Mouse (Mus musculus): ENCODE results near the gene Noct. TPM values are rescaled to one million over a fixed set of nuclear protein-coding genes. Genes with fewer than 3 reads are reported as not detected.

The Noct gene
- total RNA-seq, 2 experiments from 2014 or later = 54.4 to 58.6 TPM

GRCm38 (mm10) chr3:51270069-51270817 is 46.0 kb downstream of the Noct start:
- DNase-seq (ENCODE audit: low spot score in 2 of 2) = no peak

GRCm38 (mm10) chr3:51275956-51276398 is 51.7 kb downstream of the Noct start:
- peak; percentile 93 to 99 for DNase-seq (ENCODE audit: low spot score in 2 of 2)

- peak in 1 of 2 experiments; percentile 45 for DNase-seq (ENCODE audit: low spot score in 2 of 2)
These were observed 52.3 kb downstream of the Noct start for GRCm38 (mm10) chr3:51276421-51277111.

GRCm38 (mm10) chr3:51277201-51278150 is 53.2 kb downstream of the Noct start:
- DNase-seq (ENCODE audit: low spot score in 2 of 2) = peak; percentile 82 to 83

GRCm38 (mm10) chr3:51278433-51278832 is 54.2 kb downstream of the Noct start:
- no peak for DNase-seq (ENCODE audit: low spot score in 2 of 2)

- no peak for DNase-seq (ENCODE audit: low spot score in 2 of 2)
These were observed 57.5 kb downstream of the Noct start for GRCm38 (mm10) chr3:51281727-51282126.

GRCm38 (mm10) chr3:51284375-51284774 is 60.1 kb downstream of the Noct start:
- DNase-seq (ENCODE audit: low spot score in 2 of 2) = no peak

GRCm38 (mm10) chr3:51288880-51289821 is 64.9 kb downstream of the Noct start:
- DNase-seq (ENCODE audit: low spot score in 2 of 2) = peak; percentile 86 to 92

GRCm38 (mm10) chr3:51294251-51294650 is 70.0 kb downstream of the Noct start:
- no peak for DNase-seq (ENCODE audit: low spot score in 2 of 2)

GRCm38 (mm10) chr3:51295225-51295624 is 71.0 kb downstream of the Noct start:
- DNase-seq (ENCODE audit: low spot score in 2 of 2) = no peak

GRCm38 (mm10) chr3:51296790-51297189 is 72.5 kb downstream of the Noct start:
- DNase-seq (ENCODE audit: low spot score in 2 of 2) = no peak

Small RNAs within 50 kb of the gene (microRNA-seq; reads per million reads assigned to microRNA genes)
- gene Gm24282 = 0 reads per million in 2 experiments

Other genes with a start within 250 kb of the Noct start
- 10 to 100 TPM; 33.6 to 39.0 TPM for gene Elf2, start 116.2 kb downstream of the Noct start, total RNA-seq (2021)
- gene Mgarp, start 172.3 kb downstream of the Noct start, total RNA-seq (2021) = not detected
- 100 to 1,000 TPM; 357 to 360 TPM for gene Ndufc1, start 184.5 kb downstream of the Noct start, total RNA-seq (2021)
- 10 to 100 TPM; 41.8 to 46.9 TPM for gene Naa15, start 190.7 kb downstream of the Noct start, total RNA-seq (2021)

Measured in layer of hippocampus, postnatal 14 days (tissue).